Mouse (Mus musculus) lung, postnatal 36 days (tissue): Measurements from ENCODE around the gene Pou3f4.
"Not testable (repeated sequence)": the region's sequence is repeated elsewhere in the genome, so short reads cannot be mapped to it uniquely, and the experiment has no call there.

Source experiments
- DNase-seq: peaks from one replicate; pipeline ENCODE4 v3.0.0; 2022; ENCODE audit warnings: mixed read lengths

Pou3f4 gene

DNA sequence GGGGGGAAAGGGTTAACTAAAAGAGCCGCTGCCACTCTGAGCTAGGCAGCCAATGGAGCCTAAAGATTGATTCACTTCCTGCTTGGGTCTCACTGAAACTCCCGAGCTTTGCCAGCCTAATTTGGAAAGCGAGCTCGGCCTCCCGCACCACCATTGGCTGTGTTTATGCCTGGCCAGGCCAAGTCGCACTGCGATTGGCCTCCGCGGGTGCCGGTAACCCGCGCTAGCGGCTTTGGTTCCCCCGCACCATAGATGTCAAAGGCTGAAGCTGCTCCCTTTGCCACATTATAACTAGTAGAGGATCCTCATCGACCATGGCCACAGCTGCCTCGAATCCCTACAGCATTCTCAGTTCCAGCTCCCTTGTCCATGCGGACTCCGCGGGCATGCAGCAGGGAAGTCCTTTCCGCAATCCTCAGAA lies at the start of gene Pou3f4:
TSS of gene Pou3f4 (plus strand) at position 130 of the 421 bp plus-strand sequence.
- DNase-seq: no peak

DNA sequence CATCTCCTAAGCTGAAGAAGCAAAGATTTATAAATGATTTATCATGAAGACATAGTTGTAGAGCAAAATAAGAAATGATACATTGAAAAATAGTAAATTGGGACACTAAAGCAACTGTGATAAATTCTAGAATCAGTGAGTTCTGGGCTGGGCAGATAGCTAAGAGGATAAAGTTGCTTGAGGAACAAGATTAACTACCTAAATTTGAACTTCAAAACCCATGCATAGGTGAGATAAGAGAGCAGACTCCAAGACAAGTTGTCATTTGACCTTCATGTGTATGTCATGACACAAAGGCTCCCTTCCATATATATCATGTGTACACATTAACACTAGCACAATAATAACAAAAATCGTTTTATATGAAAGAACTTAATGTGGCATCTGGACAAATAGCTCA lies 48.1 kb upstream of the Pou3f4 start:
- DNase-seq: no peak

DNA sequence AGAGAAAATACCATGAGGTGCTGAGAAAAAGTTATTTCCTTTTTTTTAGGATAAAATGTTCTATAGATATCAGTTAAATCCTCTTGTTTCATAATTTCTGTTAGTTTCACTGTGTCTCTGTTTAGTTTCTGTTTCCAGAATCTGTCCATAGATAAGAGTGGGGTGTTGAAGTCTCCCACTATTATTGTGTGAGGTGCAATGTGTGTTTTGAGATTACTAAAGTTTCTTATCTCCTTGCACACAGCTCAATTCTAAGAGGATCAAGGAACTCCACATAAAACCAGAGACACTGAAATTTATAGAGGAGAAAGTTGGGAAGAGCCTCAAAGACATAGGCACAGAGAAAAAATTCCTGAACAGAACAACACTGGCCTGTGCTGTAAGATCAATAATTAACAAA lies 39.3 kb upstream of the Pou3f4 start:
- DNase-seq: not testable (repeated sequence)

DNA sequence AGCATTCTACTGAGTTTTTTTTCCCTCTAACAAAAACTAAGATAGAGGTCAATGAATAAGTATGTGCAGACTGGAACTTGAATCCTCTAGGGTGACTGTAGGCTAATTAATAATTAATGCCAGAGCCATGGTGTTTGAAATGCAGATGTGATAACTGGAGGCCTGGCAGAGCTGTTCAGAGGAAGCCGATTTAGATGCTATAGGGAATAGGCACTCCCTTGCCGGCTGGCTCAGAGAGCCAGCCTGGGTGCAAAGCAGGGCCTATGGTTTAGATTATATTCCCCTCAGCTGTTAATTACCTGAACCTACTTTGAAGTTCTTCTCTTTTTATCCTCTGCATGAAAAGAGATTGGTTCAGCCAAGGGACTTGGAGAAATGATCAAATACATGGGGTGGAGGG lies 11.6 kb upstream of the Pou3f4 start:
- DNase-seq: no peak

DNA sequence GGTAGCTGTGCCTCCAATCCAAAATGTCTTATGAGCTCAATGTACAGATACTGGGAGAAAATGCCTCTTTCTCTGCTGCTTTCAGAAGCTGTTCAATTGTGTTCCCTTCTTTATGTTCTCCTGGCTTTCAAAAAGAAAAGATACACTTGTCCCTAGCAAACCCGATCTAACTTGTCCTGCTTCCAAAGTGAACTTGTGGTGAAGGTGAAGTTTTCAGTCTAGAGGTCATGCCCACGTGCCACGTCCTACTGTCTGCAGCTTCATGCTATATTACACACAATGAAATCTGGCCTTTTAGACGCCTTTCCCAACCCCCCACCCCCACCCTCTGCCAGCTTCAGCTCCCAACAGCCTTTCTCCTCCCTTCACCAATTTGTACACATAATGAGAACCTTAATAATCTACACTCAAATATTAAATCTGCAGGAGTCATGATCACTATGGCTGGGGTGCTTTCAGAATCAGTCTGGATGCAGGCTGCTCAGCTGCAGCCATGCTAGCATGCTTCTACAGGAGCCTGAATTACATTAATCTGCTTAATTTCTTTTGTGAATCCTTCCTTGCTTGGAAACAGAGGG lies 4.0 kb upstream of the Pou3f4 start:
- DNase-seq: no peak

DNA sequence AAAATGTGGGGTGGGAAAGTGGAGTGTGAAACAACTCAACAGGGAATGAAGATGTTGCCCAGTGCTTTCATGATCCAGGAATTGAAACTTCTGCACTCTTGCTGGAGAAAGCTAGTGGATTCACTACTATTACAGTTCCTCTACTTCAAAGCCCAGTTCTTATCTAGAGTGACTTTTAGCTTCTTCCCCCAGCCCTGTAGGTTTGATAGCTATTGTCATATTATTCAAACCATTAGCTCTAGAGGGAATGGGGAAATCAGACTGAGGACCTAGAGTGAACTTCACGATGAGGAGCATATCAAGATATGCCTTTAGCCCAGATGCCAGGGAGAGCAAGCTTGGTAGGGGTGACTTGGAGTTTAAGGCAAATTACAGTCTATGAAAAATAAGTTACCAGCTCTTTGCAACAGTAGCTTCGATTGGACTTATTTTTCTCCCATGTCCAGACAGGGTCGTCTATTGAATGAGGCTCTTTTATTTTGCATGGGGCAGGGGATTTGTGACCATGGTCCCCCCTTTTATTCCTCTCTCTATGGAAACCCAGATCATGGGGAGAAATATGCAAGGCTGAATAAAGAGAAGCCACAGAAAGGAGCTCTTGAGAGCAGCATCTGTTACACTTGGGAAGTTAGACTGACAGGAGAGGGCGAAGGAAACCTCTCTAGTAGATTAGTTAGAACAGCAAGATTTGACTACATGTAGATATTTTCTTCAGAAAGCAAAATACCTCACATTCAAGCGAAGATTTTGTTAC lies 3.1 kb upstream of the Pou3f4 start:
- no peak for DNase-seq

DNA sequence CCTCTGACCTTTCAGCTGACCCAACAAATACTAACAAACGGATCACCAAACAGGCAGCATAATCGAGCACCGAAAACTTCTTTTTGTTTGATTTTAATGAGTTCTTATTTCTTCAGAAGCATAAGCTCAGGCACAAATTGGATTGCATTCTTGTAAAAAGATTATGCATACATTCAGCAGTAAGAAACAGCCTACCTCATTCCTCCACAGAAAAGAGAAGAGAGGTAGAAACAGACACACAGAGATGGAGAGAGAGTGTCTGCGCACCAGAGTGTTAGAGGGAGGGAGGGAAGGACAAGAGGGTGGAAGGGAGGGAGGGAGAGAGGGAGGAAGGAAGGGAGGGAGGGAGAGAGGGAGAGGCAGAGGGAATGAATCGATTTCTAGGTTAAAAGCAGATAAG lies 2.0 kb upstream of the Pou3f4 start:
- no peak for DNase-seq

DNA sequence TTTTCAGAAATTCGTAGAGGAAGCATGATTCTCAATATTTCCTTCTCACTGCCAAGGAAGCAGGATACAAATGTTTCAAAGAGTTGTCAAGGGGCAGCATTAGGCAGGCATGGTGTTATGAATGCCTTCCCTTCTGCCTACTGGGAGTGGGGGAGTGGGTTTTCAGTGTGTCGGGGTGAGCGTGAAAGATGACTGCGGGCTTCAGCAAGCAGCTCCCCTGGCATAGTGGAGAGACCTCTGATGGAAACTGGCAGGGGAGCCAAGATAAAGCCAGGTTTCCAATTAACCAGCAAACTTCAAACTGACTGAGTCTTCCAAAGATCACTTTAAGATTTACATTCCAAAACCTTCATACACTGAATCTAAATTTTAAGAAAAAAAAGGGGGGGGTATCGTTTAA lies 679 bp upstream of the Pou3f4 start:
- no peak for DNase-seq

DNA sequence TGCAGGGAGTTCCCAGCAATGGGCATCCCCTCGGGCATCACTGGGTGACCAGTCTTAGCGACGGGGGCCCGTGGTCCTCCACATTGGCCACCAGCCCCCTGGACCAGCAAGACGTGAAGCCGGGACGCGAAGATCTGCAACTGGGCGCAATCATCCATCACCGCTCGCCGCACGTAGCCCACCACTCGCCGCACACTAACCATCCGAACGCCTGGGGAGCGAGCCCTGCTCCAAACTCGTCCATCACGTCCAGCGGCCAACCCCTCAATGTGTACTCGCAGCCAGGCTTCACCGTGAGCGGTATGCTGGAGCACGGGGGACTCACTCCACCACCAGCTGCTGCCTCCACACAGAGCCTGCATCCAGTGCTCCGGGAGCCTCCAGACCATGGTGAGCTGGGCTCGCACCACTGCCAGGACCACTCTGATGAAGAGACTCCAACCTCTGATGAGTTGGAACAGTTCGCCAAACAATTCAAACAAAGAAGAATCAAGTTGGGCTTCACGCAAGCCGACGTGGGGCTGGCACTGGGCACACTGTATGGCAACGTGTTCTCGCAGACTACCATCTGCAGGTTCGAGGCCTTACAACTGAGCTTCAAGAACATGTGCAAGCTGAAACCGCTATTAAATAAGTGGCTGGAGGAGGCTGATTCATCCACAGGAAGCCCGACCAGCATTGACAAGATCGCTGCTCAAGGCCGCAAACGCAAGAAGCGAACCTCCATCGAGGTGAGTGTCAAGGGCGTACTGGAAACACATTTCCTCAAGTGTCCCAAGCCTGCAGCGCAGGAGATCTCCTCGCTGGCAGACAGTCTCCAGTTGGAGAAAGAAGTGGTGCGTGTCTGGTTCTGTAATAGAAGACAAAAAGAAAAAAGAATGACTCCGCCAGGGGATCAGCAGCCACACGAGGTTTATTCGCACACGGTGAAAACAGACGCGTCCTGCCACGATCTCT lies 790 bp downstream of the Pou3f4 start:
- no peak for DNase-seq

DNA sequence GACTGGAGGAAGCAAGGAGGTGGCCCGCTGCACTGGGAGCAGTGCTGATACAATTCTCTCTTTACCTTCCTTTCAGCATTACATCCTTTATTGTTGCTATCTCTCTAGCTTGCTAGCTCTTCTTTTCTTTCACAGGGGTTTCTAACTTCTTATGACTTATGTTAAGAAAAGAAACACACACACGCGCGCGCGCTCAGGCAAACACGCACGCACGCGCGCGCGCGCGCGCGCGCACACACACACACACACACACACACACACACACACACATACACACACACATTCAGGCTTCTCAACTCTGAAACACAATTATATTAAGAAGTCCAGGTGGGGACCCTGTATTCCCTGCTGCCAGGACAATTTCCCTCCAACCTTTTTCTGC lies 1.5 kb downstream of the Pou3f4 start:
- DNase-seq: no peak

DNA sequence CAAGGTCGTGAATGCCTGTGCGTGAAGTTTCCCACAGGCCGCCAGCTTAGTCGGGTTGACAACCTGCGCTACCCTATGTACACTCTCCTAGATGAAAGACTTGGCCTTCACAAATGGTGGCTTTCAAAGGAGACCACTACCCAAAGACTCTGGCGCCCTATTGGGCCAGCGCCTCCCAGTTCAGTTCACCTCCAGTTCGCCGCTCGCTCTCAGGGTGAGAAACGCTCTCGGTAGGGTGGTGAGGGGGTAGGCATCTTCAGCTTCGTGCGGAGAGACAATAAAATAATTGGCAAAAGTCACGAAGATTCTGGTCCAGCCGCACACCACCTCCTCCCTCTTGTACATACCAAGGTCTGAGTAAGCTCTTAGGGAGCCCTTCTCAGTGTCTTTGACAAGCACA lies 2.5 kb downstream of the Pou3f4 start:
- DNase-seq: no peak

DNA sequence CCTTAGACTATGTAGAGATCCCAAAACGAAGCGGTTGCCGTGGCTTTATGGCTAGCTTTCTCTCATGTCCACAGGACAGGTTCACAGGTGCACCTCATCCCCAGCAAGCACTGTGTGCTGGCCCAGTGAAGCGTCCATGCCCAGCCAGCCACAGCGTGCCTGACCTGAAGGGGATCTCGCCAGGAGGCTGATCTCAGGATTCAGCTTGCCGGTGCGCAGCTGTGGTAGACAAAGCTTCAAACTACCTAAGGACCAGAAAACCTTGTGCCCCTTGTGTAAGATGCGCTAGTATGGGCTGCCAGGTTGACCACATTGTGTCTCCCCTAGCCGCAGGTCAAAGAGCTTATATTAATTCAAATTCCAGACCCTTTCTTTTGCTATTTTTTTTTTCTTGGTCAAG lies 3.1 kb downstream of the Pou3f4 start:
- no peak for DNase-seq

DNA sequence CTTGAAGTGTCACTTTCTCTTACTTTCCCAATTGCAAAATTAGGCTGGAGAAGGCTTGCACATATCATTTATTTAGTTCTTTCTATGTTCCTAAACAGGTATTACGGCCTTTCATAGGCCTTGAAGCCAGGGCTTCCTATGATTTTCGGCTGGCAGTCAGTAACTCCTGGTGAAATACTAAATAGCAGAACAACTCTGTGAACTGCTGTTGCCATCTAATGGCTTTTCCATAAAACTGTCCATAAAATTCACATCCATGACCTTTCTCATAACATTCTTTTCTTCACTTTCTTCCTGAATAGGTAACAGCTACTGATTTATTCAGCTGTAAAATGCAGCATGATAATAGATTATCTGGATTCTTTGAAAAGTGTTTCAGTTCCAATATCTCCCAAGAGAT lies 23.4 kb downstream of the Pou3f4 start:
- DNase-seq: no peak

DNA sequence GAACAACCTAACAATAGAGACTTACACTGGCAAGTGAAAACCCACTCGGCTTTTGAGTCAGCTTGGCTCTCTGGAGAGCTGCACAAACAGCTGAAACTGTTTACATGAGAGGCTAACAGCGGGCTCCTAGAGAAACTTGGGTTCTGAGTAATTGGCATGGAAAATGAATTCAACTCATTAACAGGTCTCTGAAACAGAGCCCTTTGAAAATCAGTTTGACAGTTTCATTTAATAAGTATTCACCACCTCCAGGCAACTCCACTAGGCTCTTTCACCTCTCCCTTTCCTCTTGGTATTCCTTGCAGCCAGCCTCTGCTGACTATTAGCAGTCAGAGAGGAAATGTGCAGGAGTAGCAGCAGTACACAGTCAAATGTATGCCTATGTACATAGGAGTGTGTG lies 37.2 kb downstream of the Pou3f4 start:
- no peak for DNase-seq
